ENCODE assay signal across 10 mouse cellular contexts in the genomic region with DNA sequence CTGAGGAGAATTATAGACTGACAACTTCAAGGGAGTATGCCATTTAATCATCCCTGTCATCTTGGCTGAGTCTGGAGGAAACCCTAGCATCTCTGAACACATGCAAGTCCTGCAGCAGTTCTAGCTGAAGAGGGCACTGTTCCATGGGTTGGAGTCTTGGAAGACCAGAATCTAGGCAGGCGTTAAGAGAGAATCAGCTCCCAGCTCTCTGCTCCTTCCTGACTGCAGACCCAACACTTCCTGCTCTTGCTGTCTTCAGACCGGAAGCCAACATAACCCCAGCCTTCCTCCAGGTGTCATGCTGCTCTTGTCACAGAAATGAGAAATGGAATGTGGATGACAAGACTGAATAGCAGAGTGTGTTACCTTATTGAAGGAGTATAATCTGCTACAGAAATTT. TPM values are rescaled to one million over a fixed set of nuclear protein-coding genes. Genes with fewer than 3 reads are reported as not detected.
A peak's percentile ranks its signal among the peaks of the same experiment; 100 is the strongest.
DNase-seq lines count a peak whose midpoint lies in the region; ATAC-seq and TF ChIP-seq lines count a peak whose summit lies in the region.
"Had no signal": no experiment of that assay in that cellular context is flagged by ENCODE, and none has a peak within 500 bp of the region (broad histone marks: within the 10 kb centered on the region; RNA-seq: fewer than 3 reads in every experiment).

No protein-coding gene starts in this region.

- H3K9me3 ChIP-seq in kidney, embryonic 15.5 days (replicated peaks), result no peaks in the 10 kb centered on the region
- no peaks in the 10 kb centered on the region for H3K9me3 ChIP-seq in CH12.LX (replicated peaks; ENCODE audit: low read length)
- H3K9me3 ChIP-seq: neural tube, embryonic 12.5 days had no signal

- H3K4me1 ChIP-seq in kidney, embryonic 15.5 days, result peaks cover 58% of the 10 kb centered on the region
- H3K4me1 ChIP-seq in CH12.LX (ENCODE audit: control insufficient read depth in 1 of 2, insufficient read depth in 2 of 2), result peaks cover 8 to 58% of the 10 kb centered on the region in 2 experiments

- TF ChIP-seq RAD21 in CH12.LX (IDR thresholded peaks at IDR 0.05; ENCODE audit: low read depth, low read length), result no peak; the same call in 1 of the 2 replicates

- H3K79me2 ChIP-seq in CH12.LX (replicated peaks; ENCODE audit: control insufficient read depth, extremely low read depth, insufficient read depth, poor library complexity, severe bottlenecking), result peaks cover 12% of the 10 kb centered on the region

- TF ChIP-seq CTCF in CH12.LX (conservative IDR thresholded peaks at IDR 0.05 in 1 of 2, IDR thresholded peaks at IDR 0.05 in 1 of 2; ENCODE audit: low read depth in 2 of 2, low read length in 2 of 2), result 0 out of 4 replicates have a peak, but pooled peaks of 1 of the 2 experiments have one; percentile 13

- TF ChIP-seq EP300 in CH12.LX (IDR thresholded peaks at IDR 0.05; ENCODE audit: low read length), result no peak

- H3K4me3 ChIP-seq in kidney, embryonic 15.5 days (replicated peaks), result no peak overlapping the region
- no peak overlapping the region for H3K4me3 ChIP-seq in CH12.LX (replicated peaks in 1 of 3; ENCODE audit: low read depth in 2 of 3, low read length in 2 of 3, poor library complexity in 1 of 3)
- H3K4me3 ChIP-seq: neural tube, embryonic 12.5 days had no signal

- no peak overlapping the region for H3K4me2 ChIP-seq in kidney, embryonic 15.5 days
- H3K4me2 ChIP-seq in CH12.LX (ENCODE audit: insufficient read depth, low read depth, poor library complexity, severe bottlenecking), result no peak overlapping the region
- H3K4me2 ChIP-seq: neural tube, embryonic 12.5 days had no signal

- H3K36me3 ChIP-seq in kidney, embryonic 15.5 days, result peaks cover 27% of the 10 kb centered on the region
- H3K36me3 ChIP-seq in CH12.LX (replicated peaks in 1 of 2; ENCODE audit: control insufficient read depth in 1 of 2, insufficient read depth in 1 of 2, low read length in 1 of 2), result peaks cover 18 to 81% of the 10 kb centered on the region in 2 experiments

- no peak for ATAC-seq in kidney, embryonic 15.5 days (replicated peaks; ENCODE audit: low FRiP score)

- dilution Hi-C loops in CH12.LX (cut with MboI; ENCODE audit: extremely low pct_ligation_motif_present, extremely low pct_unique_long_range_greater_than_20kb, low sequenced_read_pairs), result no loop called here

- H3K27ac ChIP-seq in kidney, embryonic 15.5 days, result no peak overlapping the region
- no peak overlapping the region for H3K27ac ChIP-seq in CH12.LX (ENCODE audit: insufficient read depth, low read depth)
- H3K27ac ChIP-seq: macrophage; neural tube, embryonic 12.5 days had no signal

- DNase-seq in kidney, postnatal 10 days, result peak; percentile 32
- no peak for DNase-seq in CH12.LX (ENCODE audit: extremely low read depth)
- DNase-seq in brain, adult 2 months (ENCODE audit: low read depth, low spot score), result peak; percentile 50
- DNase-seq in thymus, adult 18-20 months, result peak; percentile 56 to 64
- no peak for DNase-seq in embryo, embryonic 10 days (ENCODE audit: low spot score)
- DNase-seq in cerebellum, adult 9-10 months, result no peak
- DNase-seq: left cerebral cortex, postnatal 4 days had no signal

- 60% methylated on average over 2 of the region's 2 CpGs for WGBS in kidney, embryonic 15.5 days

- no peak overlapping the region for H3K9ac ChIP-seq in kidney, embryonic 15.5 days
- H3K9ac ChIP-seq in CH12.LX (ENCODE audit: insufficient read depth, low read depth), result no peak overlapping the region
- H3K9ac ChIP-seq: neural tube, embryonic 12.5 days had no signal

- in situ Hi-C loops in CH12.LX (cut with MboI; ENCODE audit: low pct_ligation_motif_present, low pct_unique_long_range_greater_than_20kb, low sequenced_read_pairs), result no loop called here

- TF ChIP-seq POLR2A in CH12.LX (IDR thresholded peaks at IDR 0.05; ENCODE audit: low read depth, low read length), result no peak

- H3K27me3 ChIP-seq in kidney, embryonic 15.5 days, result no peaks in the 10 kb centered on the region
- H3K27me3 ChIP-seq in CH12.LX (replicated peaks), result no peaks in the 10 kb centered on the region
- H3K27me3 ChIP-seq: neural tube, embryonic 12.5 days had no signal

TF ChIP-seq in CH12.LX, 34 proteins besides CTCF, POLR2A, EP300 and RAD21:
- peak; percentile 28; the same call in 1 of the 2 replicates for TF ChIP-seq ELF1 (IDR thresholded peaks at IDR 0.05; ENCODE audit: low read depth, low read length)
- no peak for TF ChIP-seq POLR2AphosphoS2 (IDR thresholded peaks at IDR 0.05; ENCODE audit: low read depth, low read length)

RNA-seq across cellular contexts. Expression of gene Cemip, which starts 29.1 kb away (rescaled TPM):
- polyA plus RNA-seq in kidney, embryonic 15.5 days (2015; fragmentation: Nextera tagmentation; extraction: Ambion mirVana), result 0.29 and 0.31 TPM in 2 replicates
- total RNA-seq in CH12.LX (2012; rRNA removed), result under 0.01 and 0.04 TPM in 2 replicates
- total RNA-seq in CH12.LX (2014; rRNA removed), result not detected in 2 replicates
- polyA plus RNA-seq in CH12.LX (2012; ENCODE audit: insufficient read length, low read depth), result not detected in 2 replicates

RNA-seq across cellular contexts. Expression of gene Abhd17c, which starts 36.3 kb away (rescaled TPM):
- 45.7 and 47.5 TPM in 2 replicates for polyA plus RNA-seq in kidney, embryonic 15.5 days (2015; fragmentation: Nextera tagmentation; extraction: Ambion mirVana)
- total RNA-seq in CH12.LX (2012; rRNA removed) (34.0 and 35.3 TPM in 2 replicates), CH12.LX (2014; rRNA removed) (40.4 and 41.8 TPM in 2 replicates)
- 36.1 and 44.0 TPM in 2 replicates for polyA plus RNA-seq in CH12.LX (2012; ENCODE audit: insufficient read length, low read depth)

Comparison
In these comparisons a context has a peak if more than half of its experiments do, and no peak if none do; other contexts are left out.
1. DNase-seq: peak in kidney, postnatal 10 days (single experiment), brain, adult 2 months (single experiment) and thymus, adult 18-20 months (2 of 2); none in CH12.LX (single experiment), embryo, embryonic 10 days (single experiment) and cerebellum, adult 9-10 months (single experiment).